Mouse (Mus musculus): Measurements from ENCODE around the gene 4933407L21Rik. TPM values are rescaled to one million over a fixed set of nuclear protein-coding genes. Genes with fewer than 3 reads are reported as not detected.

The 4933407L21Rik gene
- polyA plus RNA-seq, 1 experiment from 2014 or later: not detected

GRCm38 (mm10) chr1:85898761-85899387 is 29.4 kb upstream of the 4933407L21Rik start:
- Histone ChIP-seq H3K27ac (peak overlapping the region; percentile 29; the same call in 1 of the 2 replicates), H3K4me2 (peak overlapping the region; percentile 74; the same call in 1 of the 2 replicates), H3K4me1 (replicated peaks) (peaks cover 68% of the 10 kb centered on the region), H3K9me3 (no peaks in the 10 kb centered on the region), H3K36me3 (peaks cover 16% of the 10 kb centered on the region), H3K4me3 (replicated peaks) (no peak overlapping the region), H3K27me3 (no peaks in the 10 kb centered on the region), H3K9ac (replicated peaks) (no peak overlapping the region)
- ATAC-seq (ENCODE audit: insufficient number of reproducible peaks, insufficient read depth, low FRiP score, low TSS enrichment, low read depth): no peak
- 50% methylated on average over 12 of the region's 12 CpGs for WGBS

- Histone ChIP-seq H3K4me1 (replicated peaks) (peaks cover 66% of the 10 kb centered on the region), H3K9me3 (no peaks in the 10 kb centered on the region), H3K9ac (replicated peaks) (no peak overlapping the region), H3K36me3 (peaks cover 21% of the 10 kb centered on the region), H3K27me3 (no peaks in the 10 kb centered on the region), H3K4me2 (no peak overlapping the region), H3K27ac (0 out of 2 replicates have a peak overlapping the region, but pooled peaks have one; percentile 29), H3K4me3 (replicated peaks) (no peak overlapping the region)
- ATAC-seq (ENCODE audit: insufficient number of reproducible peaks, insufficient read depth, low FRiP score, low TSS enrichment, low read depth): no peak
Measured at GRCm38 (mm10) chr1:85899388-85899761, 28.9 kb upstream of the 4933407L21Rik start.

GRCm38 (mm10) chr1:85900521-85901333 is 27.6 kb upstream of the 4933407L21Rik start:
- WGBS: 63% methylated on average over 7 of the region's 7 CpGs
- H3K27me3 ChIP-seq: no peaks in the 10 kb centered on the region

GRCm38 (mm10) chr1:85901516-85902107 is 26.7 kb upstream of the 4933407L21Rik start:
- no peaks in the 10 kb centered on the region for H3K27me3 ChIP-seq
- H3K4me1 ChIP-seq (replicated peaks): peaks cover 54% of the 10 kb centered on the region
- H3K9me3 ChIP-seq: no peaks in the 10 kb centered on the region
- ATAC-seq (ENCODE audit: insufficient number of reproducible peaks, insufficient read depth, low FRiP score, low TSS enrichment, low read depth): no peak
- no peak overlapping the region for H3K9ac ChIP-seq (replicated peaks)
- H3K4me2 ChIP-seq: no peak overlapping the region
- no peak overlapping the region for H3K4me3 ChIP-seq (replicated peaks)
- 69% methylated on average over 3 of the region's 3 CpGs for WGBS
- H3K36me3 ChIP-seq: peaks cover 43% of the 10 kb centered on the region
- no peak overlapping the region; the same call in 1 of the 2 replicates for H3K27ac ChIP-seq

More at GRCm38 (mm10) chr1:85900521-85901333, 27.6 kb upstream of the 4933407L21Rik start:
- no peak for ATAC-seq (ENCODE audit: insufficient number of reproducible peaks, insufficient read depth, low FRiP score, low TSS enrichment, low read depth)
- no peak overlapping the region for H3K4me2 ChIP-seq
- no peak overlapping the region for H3K4me3 ChIP-seq (replicated peaks)
- peak overlapping the region; percentile 42 for H3K27ac ChIP-seq
- peaks cover 63% of the 10 kb centered on the region for H3K4me1 ChIP-seq (replicated peaks)
- H3K36me3 ChIP-seq: peaks cover 34% of the 10 kb centered on the region
- no peaks in the 10 kb centered on the region for H3K9me3 ChIP-seq
- no peak overlapping the region for H3K9ac ChIP-seq (replicated peaks)

GRCm38 (mm10) chr1:85902108-85902561 is 26.1 kb upstream of the 4933407L21Rik start:
- H3K9ac ChIP-seq (replicated peaks): no peak overlapping the region
- H3K4me1 ChIP-seq (replicated peaks): peaks cover 49% of the 10 kb centered on the region
- H3K4me2 ChIP-seq: no peak overlapping the region
- no peak overlapping the region for H3K4me3 ChIP-seq (replicated peaks)
- ATAC-seq (ENCODE audit: insufficient number of reproducible peaks, insufficient read depth, low FRiP score, low TSS enrichment, low read depth): no peak
- H3K36me3 ChIP-seq: peaks cover 49% of the 10 kb centered on the region
- H3K27ac ChIP-seq: no peak overlapping the region
- H3K27me3 ChIP-seq: no peaks in the 10 kb centered on the region
- H3K9me3 ChIP-seq: no peaks in the 10 kb centered on the region
- WGBS: 61% methylated on average over 7 of the region's 7 CpGs

- H3K9me3 ChIP-seq: no peaks in the 10 kb centered on the region
- H3K27me3 ChIP-seq: no peaks in the 10 kb centered on the region
- H3K9ac ChIP-seq (replicated peaks): no peak overlapping the region
- H3K4me1 ChIP-seq (replicated peaks): peaks cover 5% of the 10 kb centered on the region
- 71% methylated on average over 12 of the region's 12 CpGs for WGBS
- ATAC-seq (ENCODE audit: insufficient number of reproducible peaks, insufficient read depth, low FRiP score, low TSS enrichment, low read depth): no peak
- no peak overlapping the region for H3K4me2 ChIP-seq
- H3K36me3 ChIP-seq: peaks cover 79% of the 10 kb centered on the region
- H3K27ac ChIP-seq: no peak overlapping the region
- H3K4me3 ChIP-seq (replicated peaks): no peak overlapping the region
Measured at GRCm38 (mm10) chr1:85906892-85907291, 21.4 kb upstream of the 4933407L21Rik start.

GRCm38 (mm10) chr1:85908754-85909590 is 19.3 kb upstream of the 4933407L21Rik start:
- H3K36me3 ChIP-seq: peaks cover 62% of the 10 kb centered on the region
- H3K9ac ChIP-seq (replicated peaks): no peak overlapping the region
- ATAC-seq (ENCODE audit: insufficient number of reproducible peaks, insufficient read depth, low FRiP score, low TSS enrichment, low read depth): 0 out of 2 replicates have a peak, but pooled peaks have one; percentile 27
- H3K4me2 ChIP-seq: no peak overlapping the region
- H3K4me1 ChIP-seq (replicated peaks): no peaks in the 10 kb centered on the region
- no peak overlapping the region for H3K4me3 ChIP-seq (replicated peaks)
- WGBS: 76% methylated on average over 13 of the region's 13 CpGs
- H3K27me3 ChIP-seq: no peaks in the 10 kb centered on the region
- H3K27ac ChIP-seq: no peak overlapping the region
- no peaks in the 10 kb centered on the region for H3K9me3 ChIP-seq

GRCm38 (mm10) chr1:85913078-85913755 is 15.1 kb upstream of the 4933407L21Rik start:
- Histone ChIP-seq H3K4me3 (replicated peaks) (no peak overlapping the region), H3K36me3 (peaks cover 19% of the 10 kb centered on the region), H3K27me3 (no peaks in the 10 kb centered on the region), H3K27ac (no peak overlapping the region), H3K4me1 (replicated peaks) (peaks cover 6% of the 10 kb centered on the region; the same call in 1 of the 2 replicates), H3K9ac (replicated peaks) (no peak overlapping the region), H3K9me3 (no peaks in the 10 kb centered on the region), H3K4me2 (no peak overlapping the region)
- 90% methylated on average over 7 of the region's 7 CpGs for WGBS
- no peak for ATAC-seq (ENCODE audit: insufficient number of reproducible peaks, insufficient read depth, low FRiP score, low TSS enrichment, low read depth)

GRCm38 (mm10) chr1:85915890-85916289 is 12.4 kb upstream of the 4933407L21Rik start:
- H3K27ac ChIP-seq: no peak overlapping the region
- H3K27me3 ChIP-seq: no peaks in the 10 kb centered on the region
- no peak overlapping the region for H3K4me3 ChIP-seq (replicated peaks)
- peaks cover 6% of the 10 kb centered on the region; the same call in 1 of the 2 replicates for H3K4me1 ChIP-seq (replicated peaks)
- no peak overlapping the region for H3K9ac ChIP-seq (replicated peaks)
- ATAC-seq (ENCODE audit: insufficient number of reproducible peaks, insufficient read depth, low FRiP score, low TSS enrichment, low read depth): no peak
- no peaks in the 10 kb centered on the region; the same call in 1 of the 2 replicates for H3K36me3 ChIP-seq
- H3K4me2 ChIP-seq: no peak overlapping the region
- H3K9me3 ChIP-seq: no peaks in the 10 kb centered on the region

GRCm38 (mm10) chr1:85916830-85917450 is 11.3 kb upstream of the 4933407L21Rik start:
- ATAC-seq (ENCODE audit: insufficient number of reproducible peaks, insufficient read depth, low FRiP score, low TSS enrichment, low read depth): no peak
- Histone ChIP-seq H3K9ac (replicated peaks) (no peak overlapping the region), H3K27ac (no peak overlapping the region), H3K27me3 (no peaks in the 10 kb centered on the region), H3K4me3 (replicated peaks) (no peak overlapping the region), H3K9me3 (no peaks in the 10 kb centered on the region), H3K4me2 (no peak overlapping the region), H3K36me3 (no peaks in the 10 kb centered on the region), H3K4me1 (replicated peaks) (peaks cover 6% of the 10 kb centered on the region; the same call in 1 of the 2 replicates)
- 53% methylated on average over 4 of the region's 4 CpGs for WGBS

All from limb, embryonic 12.5 days (tissue).